Mouse (Mus musculus) cortical plate, adult 2 months (tissue): ENCODE data around the gene Cst8.

Experiments used
- CTCF ChIP-seq: fragments of 200-500 bp; IDR thresholded peaks from 2 replicates; pipeline ENCODE4 v1.5.1; 2011; ENCODE audit warnings: mild to moderate bottlenecking, control low read depth, low read length; ENCODE audit not compliant: insufficient read depth; ENCODE audit errors: extremely low read depth
- POLR2A ChIP-seq: fragments of 200-500 bp; IDR thresholded peaks from 2 replicates; pipeline ENCODE4 v1.6.1; 2011; ENCODE audit warnings: mild to moderate bottlenecking, low read length, control low read depth; ENCODE audit not compliant: insufficient read depth; ENCODE audit errors: extremely low read depth

DNA sequence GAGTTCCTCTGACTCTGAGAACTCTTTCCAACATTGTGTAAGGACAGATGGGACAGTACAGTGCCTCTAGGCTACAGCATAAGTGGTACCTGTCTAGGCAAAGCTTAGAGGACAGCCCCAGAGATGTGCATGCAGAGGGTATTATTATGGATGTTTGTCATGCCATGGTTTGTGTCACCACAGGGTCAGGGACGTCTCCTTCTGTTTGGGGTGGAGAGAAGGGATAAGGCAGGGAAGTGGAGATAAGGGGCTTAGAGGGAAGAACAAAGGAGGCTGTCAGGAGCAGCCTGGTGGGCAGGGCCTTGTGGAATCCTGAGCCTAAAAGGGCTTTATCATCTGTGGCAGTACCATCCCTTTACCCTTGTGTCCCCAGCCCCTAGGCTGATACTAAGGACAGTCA is 16.9 kb upstream of the Cst8 start, which contains the start of gene 8030411F24Rik:
- TF ChIP-seq CTCF: no peak
- no peak for TF ChIP-seq POLR2A
